Mouse (Mus musculus): ENCODE results near the gene 9930111J21Rik1.
"Not testable (repeated sequence)": the region's sequence is repeated elsewhere in the genome, so short reads cannot be mapped to it uniquely, and the experiment has no call there.

DNA sequence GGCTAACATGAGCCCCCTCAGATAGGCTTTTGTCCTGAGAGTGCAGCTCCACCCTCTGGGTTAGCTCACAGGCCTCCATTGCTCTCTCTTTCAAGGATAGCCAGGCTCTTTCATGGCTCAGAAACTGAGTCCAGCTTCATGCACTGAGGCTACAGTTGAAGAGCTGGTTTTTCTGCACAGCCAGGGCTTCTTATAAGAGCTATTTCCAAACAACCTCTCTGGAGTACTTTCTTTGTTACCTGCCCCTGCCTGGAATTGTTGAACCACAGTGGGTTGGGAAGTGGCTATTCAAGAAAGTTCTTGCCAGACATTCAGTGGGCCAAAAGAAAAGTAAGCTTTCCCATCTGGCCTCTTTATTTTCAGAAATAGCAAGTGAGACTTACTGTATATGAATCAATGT, 39.9 kb downstream of the 9930111J21Rik1 start:
- TF ChIP-seq GATA1 (IDR thresholded peaks at IDR 0.05; ENCODE audit: borderline replicate concordance, low read length); FLI1 (IDR thresholded peaks at IDR 0.05; ENCODE audit: low read length): not testable (repeated sequence)
